16 mouse cellular contexts compared by ENCODE assay signal in the genomic region with DNA sequence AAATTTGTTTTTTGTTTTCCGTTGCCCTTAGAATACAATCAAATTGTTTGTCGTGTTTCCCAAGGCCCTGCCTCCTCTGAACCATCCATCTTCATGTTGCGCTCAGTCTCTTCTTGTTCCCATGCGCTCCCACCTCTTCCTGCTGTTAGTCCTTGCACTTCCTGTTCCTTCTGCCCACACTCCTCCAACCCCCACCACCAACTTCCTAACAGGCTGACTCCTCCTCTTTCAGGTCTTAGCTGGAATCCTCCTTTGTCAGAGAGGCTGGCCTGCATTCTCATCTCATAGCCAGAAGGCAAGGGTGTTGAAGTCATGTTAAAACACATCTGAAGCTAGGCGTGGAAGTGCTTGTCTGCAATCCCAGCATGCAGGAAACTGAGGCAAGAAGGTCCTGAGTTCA.
"Had no signal": no experiment of that assay in that cellular context is flagged by ENCODE, and none has a peak within 500 bp of the region (broad histone marks: within the 10 kb centered on the region; RNA-seq: fewer than 3 reads in every experiment).

No protein-coding gene starts in this region.

- H3K27ac ChIP-seq: intestine, embryonic 15.5 days; kidney, embryonic 15.5 days; liver, embryonic 13.5 days; macrophage; midbrain, embryonic 13.5 days; neural tube, embryonic 15.5 days had no signal

- H3K4me2 ChIP-seq: intestine, embryonic 15.5 days; kidney, embryonic 15.5 days; liver, embryonic 13.5 days; midbrain, embryonic 13.5 days; neural tube, embryonic 15.5 days had no signal

- H3K36me3 ChIP-seq: intestine, embryonic 15.5 days; kidney, embryonic 15.5 days; liver, embryonic 13.5 days; midbrain, embryonic 13.5 days; neural tube, embryonic 15.5 days had no signal

- H3K9ac ChIP-seq: intestine, embryonic 15.5 days; kidney, embryonic 15.5 days; liver, embryonic 13.5 days; liver, postnatal 0 days; midbrain, embryonic 13.5 days; neural tube, embryonic 15.5 days had no signal

- H3K4me1 ChIP-seq: liver, embryonic 13.5 days had no signal

- ATAC-seq: liver, postnatal 0 days; midbrain, embryonic 13.5 days had no signal

- H3K9me3 ChIP-seq: intestine, embryonic 15.5 days; kidney, embryonic 15.5 days; liver, embryonic 13.5 days; midbrain, embryonic 13.5 days; neural tube, embryonic 15.5 days had no signal

- H3K4me3 ChIP-seq: intestine, embryonic 15.5 days; kidney, embryonic 15.5 days; left cerebral cortex, adult 2 months; liver, embryonic 13.5 days; midbrain, embryonic 13.5 days; myocyte; neural tube, embryonic 15.5 days had no signal

- DNase-seq: kidney, adult 18-20 months; kidney, postnatal 14 days; liver; liver, embryonic 13.5 days; liver, postnatal 0 days; right cerebral cortex, postnatal 4 days; spleen, adult 18-20 months; thymus, adult 18-20 months; thymus, postnatal 14 days had no signal

- H3K27me3 ChIP-seq: intestine, embryonic 15.5 days; kidney, embryonic 15.5 days; liver, embryonic 13.5 days; midbrain, embryonic 13.5 days; neural tube, embryonic 15.5 days had no signal
